Mouse (Mus musculus) cerebellum, adult 11 months (tissue): Measurements from ENCODE around the gene Pten.
A peak's percentile ranks its signal among the peaks of the same experiment; 100 is the strongest.

ENCODE experiments used
- DNase-seq: peaks from one replicate; pipeline ENCODE4 v3.0.0; 2022

The Pten gene

GRCm38 (mm10) chr19:32756900-32757725 lies at the start of gene Pten:
Gene Pten (plus strand): TSS chr19:32757497.
- DNase-seq: peak; percentile 97

- no peak for DNase-seq
Observed at GRCm38 (mm10) chr19:32708996-32709395, 48.3 kb upstream of the Pten start.

GRCm38 (mm10) chr19:32710288-32710687 lies 47.0 kb upstream of the Pten start:
- DNase-seq: no peak

- DNase-seq: peak; percentile 91
Observed at GRCm38 (mm10) chr19:32711761-32712541, 45.3 kb upstream of the Pten start.

- DNase-seq: peak; percentile 84
Observed at GRCm38 (mm10) chr19:32712588-32713042, 44.7 kb upstream of the Pten start.

GRCm38 (mm10) chr19:32713471-32713870 lies 43.8 kb upstream of the Pten start:
- no peak for DNase-seq

GRCm38 (mm10) chr19:32715201-32715600 lies 42.1 kb upstream of the Pten start:
- DNase-seq: peak; percentile 80

- no peak for DNase-seq
Observed at GRCm38 (mm10) chr19:32715681-32716080, 41.6 kb upstream of the Pten start.

GRCm38 (mm10) chr19:32717590-32717989 lies 39.7 kb upstream of the Pten start:
- no peak for DNase-seq

- DNase-seq: no peak
Observed at GRCm38 (mm10) chr19:32720319-32720718, 37.0 kb upstream of the Pten start.

GRCm38 (mm10) chr19:32723817-32724216 lies 33.5 kb upstream of the Pten start:
- DNase-seq: no peak

GRCm38 (mm10) chr19:32726451-32727325 lies 30.6 kb upstream of the Pten start:
- DNase-seq: no peak

- DNase-seq: no peak
Observed at GRCm38 (mm10) chr19:32729785-32730184, 27.5 kb upstream of the Pten start.

GRCm38 (mm10) chr19:32732922-32733321 lies 24.4 kb upstream of the Pten start:
- no peak for DNase-seq

GRCm38 (mm10) chr19:32737844-32738243 lies 19.5 kb upstream of the Pten start:
- no peak for DNase-seq

- DNase-seq: no peak
Observed at GRCm38 (mm10) chr19:32739686-32740085, 17.6 kb upstream of the Pten start, which contains the start of gene Atad1. Gene Atad1 (minus strand): TSS chr19:32739786.

- DNase-seq: no peak
Observed at GRCm38 (mm10) chr19:32740641-32741345, 16.5 kb upstream of the Pten start.

GRCm38 (mm10) chr19:32749425-32749824 lies 7.9 kb upstream of the Pten start:
- no peak for DNase-seq

- no peak for DNase-seq
Observed at GRCm38 (mm10) chr19:32752357-32752756, 4.9 kb upstream of the Pten start.

- peak; percentile 31 for DNase-seq
Observed at GRCm38 (mm10) chr19:32753386-32753785, 3.9 kb upstream of the Pten start.

- DNase-seq: peak; percentile 33
Observed at GRCm38 (mm10) chr19:32754188-32755000, 2.9 kb upstream of the Pten start.
